Mouse (Mus musculus) bone marrow, adult 2 months (tissue): ENCODE measurements around the gene B3gnt2. TPM values are rescaled to one million over a fixed set of nuclear protein-coding genes. Genes with fewer than 3 reads are reported as not detected.

Source experiments
- H3K27ac ChIP-seq: fragments of 200-500 bp; 2 replicates; pipeline ENCODE4 v1.5.1; 2012; ENCODE audit warnings: low read depth, mild to moderate bottlenecking, control low read depth, inconsistent platforms, low read length; ENCODE audit not compliant: control insufficient read depth, poor library complexity, insufficient read depth
- H3K4me1 ChIP-seq: fragments of 200-500 bp; 2 replicates; pipeline ENCODE4 v1.6.1; 2011; ENCODE audit warnings: low read length; ENCODE audit not compliant: control insufficient read depth, insufficient read depth
- H3K4me3 ChIP-seq: fragments of 200-500 bp; replicated peaks from 2 replicates; pipeline ENCODE3; 2011; ENCODE audit warnings: mild to moderate bottlenecking, low read depth, low read length, control low read depth; ENCODE audit not compliant: control insufficient read depth
- CTCF ChIP-seq: fragments of 200-500 bp; IDR thresholded peaks from 2 replicates; pipeline ENCODE4 v1.5.1; 2011; ENCODE audit warnings: low read length, control low read depth; ENCODE audit not compliant: control insufficient read depth, insufficient read depth
- POLR2A ChIP-seq: fragments of 200-500 bp; IDR thresholded peaks from 2 replicates; pipeline ENCODE4 v1.6.1; 2011; ENCODE audit warnings: low read depth, mild to moderate bottlenecking, control low read depth, low read length, borderline replicate concordance; ENCODE audit not compliant: control insufficient read depth
- WGBS: fragments of 180-500 bp; shearing (Covaris S2); methylation state at CpG from one replicate; pipeline ENCODE4 v1.1.7; 2018; 5-methylcytosine and 5-hydroxymethylcytosine counted together
- polyA plus RNA-seq: library from polyadenylated mRNA; stranded (reverse); fragments of >200 nt; gene quantifications from 2 replicates; pipeline ENCODE4 v1.2.4, GENCODE M21; 2011; ENCODE audit warnings: low replicate concordance; ENCODE audit not compliant: missing spikeins, insufficient read depth, insufficient read length

Gene B3gnt2
- polyA plus RNA-seq, 1 experiment = 6.2 TPM

DNA sequence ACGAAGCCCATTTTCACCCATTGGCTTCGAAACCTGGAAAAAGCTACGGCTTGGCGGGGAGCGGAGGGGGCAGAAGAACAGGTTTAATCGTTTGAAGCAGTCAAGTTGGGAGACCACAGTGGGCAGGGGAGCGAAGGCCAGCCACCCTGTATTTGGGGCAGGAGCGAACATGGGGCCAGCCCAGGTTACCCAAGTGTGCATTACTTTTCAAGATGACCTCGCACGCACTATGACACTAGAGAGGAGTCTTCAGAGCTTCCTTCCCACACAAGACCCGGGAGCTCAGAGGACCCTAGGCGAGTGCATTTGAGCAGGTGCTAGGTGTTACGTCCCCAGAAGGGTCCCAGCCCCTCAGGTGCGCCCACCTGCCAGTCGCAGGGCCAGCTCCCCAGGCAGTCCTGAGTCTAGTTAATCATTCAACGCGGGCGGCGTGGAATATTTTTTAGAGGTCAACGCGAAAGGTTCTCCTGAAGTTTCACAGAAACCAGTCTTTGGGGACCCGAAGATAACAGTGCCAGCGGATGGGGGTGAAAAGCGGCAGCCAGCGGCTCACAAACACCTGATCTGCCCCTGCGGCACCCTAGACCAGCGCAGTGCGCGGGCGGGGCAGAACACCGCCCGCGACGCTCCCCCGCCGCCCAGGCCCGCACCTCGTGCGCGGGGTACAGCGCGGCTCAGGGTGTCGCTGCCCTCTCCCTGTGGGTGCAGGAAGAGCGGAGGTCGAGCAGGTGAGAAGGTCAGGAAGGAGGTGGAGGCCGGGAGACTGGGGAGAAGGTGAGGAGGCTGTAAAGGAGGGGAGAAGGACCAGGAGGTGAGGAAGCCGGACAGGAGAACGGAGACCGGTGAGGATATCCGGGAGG lies 2.1 kb downstream of the B3gnt2 start:
- Histone ChIP-seq H3K27ac (peak overlapping the region; percentile 92), H3K4me3 (peak overlapping the region; percentile 92), H3K4me1 (peaks cover 6% of the 10 kb centered on the region)
- TF ChIP-seq POLR2A (peak; percentile 17; the same call in 1 of the 2 replicates), CTCF (no peak)
- 1% methylated on average over 50 of the region's 50 CpGs for WGBS

DNA sequence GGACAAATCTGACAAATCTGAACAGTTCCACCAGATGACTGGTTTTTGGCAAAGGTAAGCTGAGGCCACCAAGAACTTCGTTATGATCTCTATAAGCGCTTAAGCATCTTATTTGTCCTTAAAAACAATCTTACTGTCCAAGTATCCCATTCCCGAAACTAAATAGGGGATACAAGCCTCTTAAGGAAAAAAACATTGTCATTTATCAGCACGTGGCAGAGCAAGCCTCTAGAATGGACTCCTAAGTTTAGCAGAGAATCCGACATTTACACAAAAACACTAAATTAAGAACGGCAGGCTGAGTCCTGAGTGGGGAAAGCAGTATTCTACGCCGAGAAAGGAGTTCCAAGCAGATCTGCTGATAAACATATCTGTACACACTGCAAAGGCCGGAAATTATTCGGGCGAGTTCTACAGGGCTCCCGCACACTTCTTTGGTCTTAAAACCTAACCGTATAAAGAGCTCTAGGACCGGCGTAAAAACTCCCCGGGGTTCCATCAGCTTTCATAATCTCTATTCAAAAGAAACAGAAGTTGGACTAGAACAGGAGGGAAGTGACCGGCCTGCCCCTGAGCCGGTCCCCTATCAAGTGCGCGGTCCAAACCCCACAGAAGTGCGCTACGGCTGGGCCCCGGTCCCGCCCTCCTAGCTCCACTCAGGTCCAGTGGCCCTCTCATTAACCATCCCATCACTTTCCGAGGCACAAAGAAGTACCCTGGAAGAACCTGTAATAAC lies 2.9 kb downstream of the B3gnt2 start:
- Histone ChIP-seq H3K4me3 (peak overlapping the region; percentile 92), H3K27ac (peak overlapping the region; percentile 92), H3K4me1 (peaks cover 10% of the 10 kb centered on the region)
- TF ChIP-seq CTCF = no peak
- TF ChIP-seq POLR2A = peak; percentile 22; the same call in 1 of the 2 replicates
- 3% methylated on average over 25 of the region's 25 CpGs for WGBS

DNA sequence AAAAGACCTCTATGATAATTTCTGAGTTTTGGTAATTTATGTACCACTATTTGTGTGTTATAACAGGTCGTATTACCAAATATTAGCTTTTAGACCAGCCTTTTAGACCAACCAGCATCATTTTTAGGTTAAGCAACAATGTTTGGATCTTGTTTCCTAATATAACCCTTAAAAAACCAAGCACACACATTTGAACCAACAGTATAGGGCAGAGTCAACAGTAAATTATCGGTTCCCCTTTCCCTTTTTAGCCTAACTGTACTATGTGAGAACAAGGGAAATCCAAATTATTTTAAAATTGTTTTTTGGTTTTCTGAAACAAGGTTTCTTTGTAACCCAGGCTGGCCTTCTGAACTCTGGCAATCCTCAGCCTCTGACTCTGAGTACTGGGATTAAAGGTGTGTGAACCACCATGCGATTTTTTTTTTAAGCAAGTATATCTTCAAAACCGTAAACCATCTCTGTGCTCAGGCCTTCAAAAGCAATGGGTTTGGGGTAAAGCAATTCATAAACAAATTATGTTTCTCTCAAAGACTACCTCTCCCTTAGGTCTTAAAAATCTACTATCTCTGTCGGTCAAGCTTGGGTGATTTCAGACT lies 3.6 kb downstream of the B3gnt2 start:
- no peak overlapping the region; the same call in 1 of the 2 replicates for H3K27ac ChIP-seq
- 8% methylated on average over 5 of the region's 5 CpGs for WGBS
- TF ChIP-seq CTCF = no peak
- TF ChIP-seq POLR2A = no peak
- H3K4me1 ChIP-seq = peaks cover 15% of the 10 kb centered on the region
- H3K4me3 ChIP-seq = peak overlapping the region; percentile 8

DNA sequence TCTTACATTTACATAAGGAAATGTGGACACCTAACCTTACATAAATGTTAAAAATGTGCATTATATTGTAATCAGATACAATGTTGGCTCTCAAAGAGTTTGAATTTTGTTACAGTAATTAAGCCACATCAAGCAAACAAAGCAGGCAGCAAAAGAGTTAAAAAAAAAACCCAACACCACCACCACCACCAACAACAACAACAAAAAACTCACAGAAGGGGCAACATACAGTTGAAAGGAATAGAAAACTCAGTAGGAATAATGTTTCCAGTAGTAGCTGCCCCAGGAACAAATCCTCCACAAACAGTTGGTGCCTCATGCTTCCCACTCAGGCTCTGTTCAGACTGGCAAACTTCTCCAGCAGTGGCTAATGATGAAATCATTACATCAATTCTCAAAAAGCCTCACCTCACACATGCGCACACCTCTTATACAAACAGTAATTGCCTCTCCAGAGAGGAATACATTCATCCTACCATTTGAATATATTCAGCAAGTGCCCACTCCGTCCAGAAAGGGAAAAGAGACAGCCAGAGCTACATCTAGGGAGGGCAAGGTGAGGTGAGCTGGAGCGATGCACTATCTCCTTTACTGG lies 4.3 kb downstream of the B3gnt2 start:
- H3K27ac ChIP-seq = no peak overlapping the region; the same call in 1 of the 2 replicates
- H3K4me3 ChIP-seq = peak overlapping the region; percentile 57
- peaks cover 16% of the 10 kb centered on the region for H3K4me1 ChIP-seq
- TF ChIP-seq POLR2A = no peak
- TF ChIP-seq CTCF = no peak
- WGBS = 13% methylated on average over 3 of the region's 3 CpGs

DNA sequence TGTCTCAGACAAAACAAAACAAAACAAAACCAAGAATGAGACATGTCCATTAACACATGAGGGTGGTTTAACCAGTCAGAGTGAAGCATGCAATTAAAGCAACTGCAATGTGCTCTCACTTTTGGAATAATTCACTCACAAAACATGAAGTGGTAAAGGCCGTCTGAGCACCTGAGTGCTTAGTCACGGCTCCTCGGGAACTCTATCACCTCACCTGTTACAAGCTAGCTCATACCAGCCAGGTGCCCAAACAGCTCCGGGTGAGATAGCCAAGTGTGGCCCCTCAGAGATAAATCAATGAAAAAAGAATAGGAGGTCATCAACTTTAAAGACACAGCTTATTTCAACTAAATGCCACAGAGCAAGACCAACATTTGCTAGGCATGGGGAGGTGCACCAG lies 6.2 kb downstream of the B3gnt2 start:
- 13% methylated on average over 4 of the region's 4 CpGs for WGBS
- Histone ChIP-seq H3K4me1 (peaks cover 26% of the 10 kb centered on the region), H3K4me3 (no peak overlapping the region), H3K27ac (no peak overlapping the region)
- TF ChIP-seq POLR2A (no peak), CTCF (no peak)

DNA sequence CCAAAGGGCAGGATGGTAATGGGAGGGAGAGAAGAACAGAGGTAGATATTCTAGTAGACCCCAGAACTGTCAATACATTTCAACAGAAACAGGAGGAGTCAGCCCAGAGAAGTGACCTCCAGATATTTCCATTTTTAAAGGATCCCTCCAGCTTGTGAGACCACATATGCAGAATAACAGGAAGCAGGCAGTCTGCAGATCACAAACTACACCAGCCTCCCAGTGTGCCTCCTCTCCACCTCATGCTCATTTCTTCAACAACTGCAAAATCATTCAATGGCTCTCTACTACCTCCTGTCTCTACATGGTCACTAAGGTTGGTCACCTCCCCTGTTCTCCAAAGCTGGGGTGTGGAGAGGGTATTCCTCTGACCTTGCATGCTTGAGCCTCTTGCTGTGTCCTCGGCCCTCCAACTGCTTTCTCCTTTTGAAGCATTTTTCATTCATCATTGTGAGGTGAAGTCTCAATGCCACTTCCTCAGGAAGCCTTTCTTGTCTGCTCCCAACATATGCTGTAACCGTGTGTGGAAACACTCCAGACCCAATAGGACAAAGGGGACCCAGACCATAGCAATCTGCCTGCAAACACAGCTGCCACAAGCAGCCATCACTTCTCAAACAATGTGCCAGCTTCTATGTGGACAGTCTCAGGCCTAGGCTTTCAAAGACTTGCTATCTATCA lies 7.1 kb downstream of the B3gnt2 start:
- Histone ChIP-seq H3K4me3 (peak overlapping the region; percentile 35), H3K27ac (peak overlapping the region; percentile 63; the same call in 1 of the 2 replicates), H3K4me1 (peaks cover 26% of the 10 kb centered on the region)
- no peak for TF ChIP-seq CTCF
- WGBS = 4% methylated on average over 2 of the region's 2 CpGs

DNA sequence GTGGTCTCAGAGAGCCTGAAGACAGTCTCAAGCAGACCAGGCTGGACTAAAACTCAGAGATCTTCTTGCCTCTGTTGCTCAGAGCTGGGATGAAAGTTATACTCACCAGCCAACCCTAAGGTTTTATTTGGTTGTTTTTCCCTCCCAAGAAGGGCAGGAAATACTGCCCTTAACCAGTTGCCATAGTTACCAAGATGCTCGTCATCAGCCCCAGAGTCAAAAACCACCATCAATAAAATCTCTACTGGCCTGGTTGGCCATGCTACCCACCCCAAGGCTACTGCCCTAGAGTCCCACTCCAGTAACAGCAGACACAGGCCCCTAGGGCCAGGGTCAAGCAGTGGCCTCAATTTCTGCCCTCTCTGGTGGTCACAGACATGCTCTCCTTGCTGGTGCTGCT lies 8.3 kb downstream of the B3gnt2 start:
- 27% methylated on average over 1 of the region's 1 CpGs for WGBS
- H3K4me3 ChIP-seq = no peak overlapping the region
- TF ChIP-seq POLR2A = no peak
- peak overlapping the region; percentile 63 for H3K27ac ChIP-seq
- H3K4me1 ChIP-seq = peaks cover 31% of the 10 kb centered on the region
